Mouse (Mus musculus) midbrain, embryonic 12.5 days (tissue): ENCODE data around the gene Rab43. TPM values are rescaled to one million over a fixed set of nuclear protein-coding genes. Genes with fewer than 3 reads are reported as not detected.
A peak's percentile ranks its signal among the peaks of the same experiment; 100 is the strongest.

ENCODE experiments used
- ATAC-seq: fragments of 200-750 bp; cut with Nextera tagmentation; 2 replicates; pipeline ENCODE4 v1.8.0; 2017; ENCODE audit warnings: low read depth, moderate TSS enrichment, moderate library complexity; ENCODE audit not compliant: low FRiP score
- H3K27ac ChIP-seq: fragments of 300-500 bp; sonication (generic); replicated peaks from 2 replicates; pipeline ENCODE4 v1.5.1; 2016; ENCODE audit warnings: mild to moderate bottlenecking
- H3K27me3 ChIP-seq: fragments of 300-500 bp; sonication (generic); 2 replicates; pipeline ENCODE4 v1.6.1; 2016; ENCODE audit warnings: mild to moderate bottlenecking
- H3K36me3 ChIP-seq: fragments of 300-500 bp; sonication (generic); 2 replicates; pipeline ENCODE4 v1.6.1; 2016
- H3K4me1 ChIP-seq: fragments of 300-500 bp; sonication (generic); 2 replicates; pipeline ENCODE4 v1.6.1; 2016
- H3K4me2 ChIP-seq: fragments of 300-500 bp; sonication (generic); replicated peaks from 2 replicates; pipeline ENCODE4 v1.6.1; 2016; ENCODE audit warnings: mild to moderate bottlenecking, moderate library complexity
- H3K4me3 ChIP-seq: fragments of 300-500 bp; sonication (generic); 2 replicates; pipeline ENCODE4 v1.5.1; 2016; ENCODE audit warnings: mild to moderate bottlenecking
- H3K9ac ChIP-seq: fragments of 300-500 bp; sonication (generic); replicated peaks from 2 replicates; pipeline ENCODE4 v1.6.1; 2016; ENCODE audit warnings: mild to moderate bottlenecking, moderate library complexity
- H3K9me3 ChIP-seq: fragments of 300-500 bp; sonication (generic); 2 replicates; pipeline ENCODE4 v1.6.1; 2016; ENCODE audit warnings: mild to moderate bottlenecking
- WGBS: fragments of 180-500 bp; shearing (Covaris S2); methylation state at CpG from one replicate; pipeline ENCODE4 v1.1.7; 2016; 5-methylcytosine and 5-hydroxymethylcytosine counted together
- polyA plus RNA-seq: library from polyadenylated mRNA; unstranded; fragments of >200 nt; fragmentation: Nextera tagmentation; extraction: Ambion mirVana; gene quantifications from 2 replicates; pipeline ENCODE4 v1.2.1, GENCODE M21; 2016

Rab43 gene
- polyA plus RNA-seq, 1 experiment from 2014 or later: 10.6 TPM

DNA sequence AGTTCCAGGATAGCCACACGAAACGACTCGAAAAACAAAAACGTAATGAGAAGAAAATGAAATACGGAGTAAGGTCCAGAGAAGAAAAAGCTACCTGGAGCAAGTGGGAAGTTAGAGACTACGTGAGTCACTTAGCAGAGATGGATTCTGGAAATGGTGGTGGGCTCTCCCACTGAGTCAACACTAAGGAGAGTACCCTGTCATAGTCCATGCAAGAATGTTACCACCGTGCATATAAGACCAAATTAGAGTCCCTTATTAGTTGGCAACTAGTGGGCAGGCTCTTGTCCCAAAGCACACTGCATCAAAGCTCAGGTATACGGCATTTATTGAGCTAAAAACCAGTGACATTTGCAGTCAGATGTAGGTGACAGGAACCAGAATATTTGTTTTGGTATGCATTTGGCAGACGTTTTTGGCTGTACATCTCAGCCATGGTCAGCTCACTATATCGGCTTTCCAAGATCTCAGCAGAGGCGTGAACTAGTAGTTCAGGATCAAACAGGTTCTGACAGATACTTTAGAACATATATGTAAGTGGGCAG is 27.9 kb upstream of the Rab43 start:
- Histone ChIP-seq H3K4me2 (no peak overlapping the region), H3K4me1 (peaks cover 13% of the 10 kb centered on the region), H3K4me3 (no peak overlapping the region), H3K36me3 (peaks cover 36% of the 10 kb centered on the region), H3K9ac (no peak overlapping the region), H3K9me3 (no peaks in the 10 kb centered on the region), H3K27ac (peak overlapping the region; percentile 3; the same call in 1 of the 2 replicates), H3K27me3 (no peaks in the 10 kb centered on the region)
- 70% methylated on average over 11 of the region's 11 CpGs for WGBS
- no peak for ATAC-seq

GRCm38 (mm10) chr6:87838551-87839197 is 26.7 kb upstream of the Rab43 start, which contains the start of gene Isy1:
Isy1 (minus strand) TSS chr6:87838798.
- Histone ChIP-seq H3K36me3 (peaks cover 35% of the 10 kb centered on the region), H3K4me1 (peaks cover 13% of the 10 kb centered on the region), H3K27ac (peak within 1 kb of the TSS; percentile 90), H3K27me3 (no peaks in the 10 kb centered on the region), H3K9me3 (no peaks in the 10 kb centered on the region), H3K9ac (peak within 1 kb of the TSS; percentile 74), H3K4me2 (peak within 1 kb of the TSS; percentile 81), H3K4me3 (peak within 1 kb of the TSS; percentile 74)
- WGBS: under 1% methylated on average over 46 of the region's 46 CpGs
- peak; percentile 96 for ATAC-seq

DNA sequence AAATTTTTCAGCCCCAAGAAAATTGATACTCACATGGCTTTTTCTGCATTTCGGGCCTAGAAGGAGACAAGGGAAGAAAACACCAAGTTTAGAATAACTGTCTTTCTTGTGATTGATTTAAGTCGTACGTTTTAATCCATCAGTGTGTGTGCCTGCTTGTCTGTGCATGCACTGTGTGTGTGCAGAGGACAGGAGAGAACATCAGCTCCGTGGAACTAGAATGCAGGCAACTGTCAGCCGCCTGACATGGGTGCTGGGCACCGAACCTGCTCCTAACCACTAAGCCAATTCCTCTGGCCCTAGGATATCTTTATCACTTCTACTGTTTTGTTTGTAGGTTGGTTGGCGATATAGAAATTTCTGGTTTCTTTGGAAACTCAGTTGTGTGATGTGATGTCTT is 23.7 kb upstream of the Rab43 start, which contains the start of gene Gm45140:
Gm45140 (minus strand) TSS at position 101 of the 400 bp plus-strand sequence.
- ATAC-seq: no peak
- H3K27me3 ChIP-seq: no peaks in the 10 kb centered on the region
- no peaks in the 10 kb centered on the region for H3K9me3 ChIP-seq
- no peak within 1 kb of the TSS for H3K9ac ChIP-seq
- no peak within 1 kb of the TSS for H3K27ac ChIP-seq
- no peak within 1 kb of the TSS for H3K4me2 ChIP-seq
- H3K36me3 ChIP-seq: peaks cover 37% of the 10 kb centered on the region
- WGBS: 94% methylated on average over 7 of the region's 7 CpGs
- H3K4me1 ChIP-seq: peaks cover 13% of the 10 kb centered on the region
- H3K4me3 ChIP-seq: no peak within 1 kb of the TSS

GRCm38 (mm10) chr6:87820366-87820765 is 8.4 kb upstream of the Rab43 start:
- H3K27ac ChIP-seq: no peak overlapping the region
- no peak overlapping the region for H3K4me2 ChIP-seq
- H3K4me1 ChIP-seq: no peaks in the 10 kb centered on the region
- ATAC-seq: no peak
- peaks cover 97% of the 10 kb centered on the region for H3K36me3 ChIP-seq
- no peak overlapping the region for H3K9ac ChIP-seq
- 94% methylated on average over 2 of the region's 2 CpGs for WGBS
- no peaks in the 10 kb centered on the region for H3K9me3 ChIP-seq
- H3K4me3 ChIP-seq: no peak overlapping the region
- H3K27me3 ChIP-seq: no peaks in the 10 kb centered on the region

- Histone ChIP-seq H3K27ac (no peak overlapping the region), H3K36me3 (peaks cover 58% of the 10 kb centered on the region), H3K9ac (no peak overlapping the region), H3K4me3 (no peak overlapping the region), H3K4me1 (peaks cover 21% of the 10 kb centered on the region), H3K27me3 (peaks cover 7% of the 10 kb centered on the region; the same call in 1 of the 2 replicates), H3K4me2 (no peak overlapping the region), H3K9me3 (no peaks in the 10 kb centered on the region)
- ATAC-seq: no peak
- WGBS: 95% methylated on average over 5 of the region's 5 CpGs
These were observed 2.5 kb upstream of the Rab43 start for GRCm38 (mm10) chr6:87814486-87814885.

GRCm38 (mm10) chr6:87812656-87813055 is 692 bp upstream of the Rab43 start:
- Histone ChIP-seq H3K9ac (peak overlapping the region; percentile 78; the same call in 1 of the 2 replicates), H3K27me3 (peaks cover 8% of the 10 kb centered on the region; the same call in 1 of the 2 replicates), H3K9me3 (no peaks in the 10 kb centered on the region), H3K4me2 (peak overlapping the region; percentile 96), H3K27ac (no peak overlapping the region), H3K4me1 (peaks cover 21% of the 10 kb centered on the region), H3K4me3 (peak overlapping the region; percentile 71; the same call in 1 of the 2 replicates), H3K36me3 (peaks cover 43% of the 10 kb centered on the region)
- no peak for ATAC-seq
- 84% methylated on average over 1 of the region's 1 CpGs for WGBS

DNA sequence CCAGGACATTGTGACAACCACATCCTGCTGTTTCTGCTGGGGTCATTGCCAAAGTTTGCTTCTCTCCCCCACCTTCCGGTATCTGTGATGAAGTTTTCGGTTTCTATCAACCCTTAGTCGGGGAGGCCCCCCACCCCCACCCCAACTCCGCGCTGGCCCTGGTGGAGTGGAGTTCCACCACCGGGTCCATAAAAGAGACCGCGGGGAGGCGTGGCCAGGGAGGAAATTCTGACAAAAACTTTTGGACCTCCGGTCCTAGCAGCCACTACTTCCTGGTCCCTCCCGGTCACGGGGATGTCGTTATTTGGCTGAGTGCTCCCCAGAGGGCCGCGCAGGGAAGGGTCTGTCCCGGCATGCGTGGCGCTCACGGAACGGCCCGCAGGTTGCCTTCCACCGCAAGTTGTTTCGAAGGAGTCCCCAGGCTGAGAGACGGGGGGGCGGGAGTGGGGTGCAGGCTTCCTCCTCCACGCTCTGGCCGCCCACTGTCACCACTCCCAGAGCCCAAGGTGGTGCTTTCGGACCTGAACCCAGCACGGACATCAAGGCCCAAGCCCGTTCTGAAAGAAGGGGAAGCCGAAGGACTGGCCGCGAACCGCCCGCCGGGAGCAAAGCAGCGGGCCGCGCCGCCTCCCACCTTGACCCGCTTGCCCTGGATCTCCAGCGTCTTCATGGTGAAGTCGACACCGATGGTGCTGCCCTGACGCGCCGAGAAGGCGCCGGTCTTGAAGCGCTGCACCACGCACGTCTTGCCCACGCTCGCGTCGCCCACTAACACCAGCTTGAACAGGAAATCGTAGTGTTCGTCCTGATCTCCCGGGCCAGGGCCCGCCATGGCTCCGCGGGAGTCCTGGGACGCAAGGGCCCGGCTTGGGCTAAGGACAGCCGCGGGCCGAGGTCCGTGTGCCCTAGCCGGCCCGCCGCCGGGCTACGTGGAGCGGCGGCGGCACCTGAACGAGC is 973 bp downstream of the Rab43 start:
- Histone ChIP-seq H3K4me1 (peaks cover 21% of the 10 kb centered on the region), H3K9ac (peak overlapping the region; percentile 78), H3K27me3 (peaks cover 8% of the 10 kb centered on the region; the same call in 1 of the 2 replicates), H3K36me3 (peaks cover 26% of the 10 kb centered on the region), H3K27ac (peak overlapping the region; percentile 60), H3K9me3 (no peaks in the 10 kb centered on the region), H3K4me3 (peak overlapping the region; percentile 71), H3K4me2 (peak overlapping the region; percentile 96)
- WGBS: under 1% methylated on average over 75 of the region's 77 CpGs
- ATAC-seq: no peak; the same call in none of the 2 replicates

GRCm38 (mm10) chr6:87810311-87810710 is 1.7 kb downstream of the Rab43 start:
- peak overlapping the region; percentile 96 for H3K4me2 ChIP-seq
- ATAC-seq: no peak
- peak overlapping the region; percentile 71 for H3K4me3 ChIP-seq
- H3K36me3 ChIP-seq: peaks cover 19% of the 10 kb centered on the region
- H3K9ac ChIP-seq: no peak overlapping the region
- WGBS: 35% methylated on average over 6 of the region's 6 CpGs
- no peak overlapping the region for H3K27ac ChIP-seq
- H3K9me3 ChIP-seq: no peaks in the 10 kb centered on the region
- H3K27me3 ChIP-seq: peaks cover 8% of the 10 kb centered on the region; the same call in 1 of the 2 replicates
- peaks cover 21% of the 10 kb centered on the region for H3K4me1 ChIP-seq

- peaks cover 8% of the 10 kb centered on the region; the same call in 1 of the 2 replicates for H3K27me3 ChIP-seq
- H3K4me3 ChIP-seq: no peak overlapping the region
These were observed 2.3 kb downstream of the Rab43 start for GRCm38 (mm10) chr6:87809651-87810161.

GRCm38 (mm10) chr6:87809144-87809543 is 2.8 kb downstream of the Rab43 start:
- H3K36me3 ChIP-seq: peaks cover 12% of the 10 kb centered on the region; the same call in 1 of the 2 replicates
- H3K9me3 ChIP-seq: no peaks in the 10 kb centered on the region
- H3K9ac ChIP-seq: no peak overlapping the region
- peaks cover 21% of the 10 kb centered on the region for H3K4me1 ChIP-seq
- WGBS: 96% methylated on average over 2 of the region's 2 CpGs
- H3K27ac ChIP-seq: no peak overlapping the region
- peaks cover 8% of the 10 kb centered on the region; the same call in 1 of the 2 replicates for H3K27me3 ChIP-seq
- no peak overlapping the region for H3K4me3 ChIP-seq
- no peak for ATAC-seq
- no peak overlapping the region for H3K4me2 ChIP-seq

More at GRCm38 (mm10) chr6:87809651-87810161, 2.3 kb downstream of the Rab43 start:
- H3K36me3 ChIP-seq: peaks cover 16% of the 10 kb centered on the region; the same call in 1 of the 2 replicates
- 91% methylated on average over 6 of the region's 6 CpGs for WGBS
- ATAC-seq: no peak
- 0 out of 2 replicates have a peak overlapping the region, but pooled peaks have one; percentile 96 for H3K4me2 ChIP-seq
- H3K9me3 ChIP-seq: no peaks in the 10 kb centered on the region
- H3K4me1 ChIP-seq: peaks cover 21% of the 10 kb centered on the region
- H3K9ac ChIP-seq: no peak overlapping the region
- H3K27ac ChIP-seq: no peak overlapping the region

DNA sequence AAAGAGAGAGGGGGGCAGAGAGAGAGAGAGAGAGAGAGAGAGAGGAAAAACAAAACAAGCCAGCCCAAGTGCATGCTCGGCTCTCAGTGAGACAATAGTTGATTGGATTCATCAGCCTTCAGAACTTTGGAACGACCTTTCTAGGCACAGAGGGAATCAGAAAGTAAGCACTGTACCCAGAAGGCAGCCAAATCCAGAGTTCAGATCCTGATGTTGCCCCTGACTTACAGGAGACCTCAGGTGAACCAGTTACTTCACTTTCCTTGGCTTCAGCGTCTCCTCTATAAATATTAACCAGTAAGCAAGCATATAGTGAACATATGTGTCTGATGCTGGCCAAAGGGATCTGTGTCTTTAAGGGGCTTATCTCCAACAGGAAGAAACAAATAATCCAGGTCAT is 3.4 kb downstream of the Rab43 start:
- 82% methylated on average over 3 of the region's 3 CpGs for WGBS
- H3K4me3 ChIP-seq: no peak overlapping the region
- H3K27me3 ChIP-seq: peaks cover 8% of the 10 kb centered on the region; the same call in 1 of the 2 replicates
- peaks cover 7% of the 10 kb centered on the region; the same call in 1 of the 2 replicates for H3K36me3 ChIP-seq
- H3K4me1 ChIP-seq: peaks cover 21% of the 10 kb centered on the region
- H3K4me2 ChIP-seq: no peak overlapping the region
- H3K27ac ChIP-seq: no peak overlapping the region
- ATAC-seq: no peak
- no peaks in the 10 kb centered on the region for H3K9me3 ChIP-seq
- H3K9ac ChIP-seq: no peak overlapping the region
